Mouse (Mus musculus) neural tube, embryonic 12.5 days (tissue): ENCODE measurements at regions not wholly inside any gene's neighbourhood (a gene's known extent, or its start where the extent isn't known, plus 50 kb on each side); places are given as distances from the start of the nearest gene placed in this dataset.

ENCODE experiments used
- ATAC-seq: fragments of 200-750 bp; cut with Nextera tagmentation; 2 replicates; pipeline ENCODE4 v1.8.0; 2017; ENCODE audit warnings: low read depth, mild to moderate bottlenecking, moderate TSS enrichment, moderate library complexity; ENCODE audit not compliant: low FRiP score
- H3K27ac ChIP-seq: fragments of 300-500 bp; sonication (generic); 2 replicates; pipeline ENCODE4 v1.5.1; 2016
- H3K27me3 ChIP-seq: fragments of 300-500 bp; sonication (generic); replicated peaks from 2 replicates; pipeline ENCODE4 v1.6.1; 2016; ENCODE audit warnings: mild to moderate bottlenecking
- H3K36me3 ChIP-seq: fragments of 300-500 bp; sonication (generic); 2 replicates; pipeline ENCODE4 v1.6.1; 2016; ENCODE audit warnings: mild to moderate bottlenecking
- H3K4me1 ChIP-seq: fragments of 300-500 bp; sonication (generic); 2 replicates; pipeline ENCODE4 v1.6.1; 2016
- H3K4me2 ChIP-seq: fragments of 300-500 bp; sonication (generic); replicated peaks from 2 replicates; pipeline ENCODE4 v1.6.1; 2016; ENCODE audit warnings: mild to moderate bottlenecking
- H3K4me3 ChIP-seq: fragments of 300-500 bp; sonication (generic); 2 replicates; pipeline ENCODE4 v1.5.1; 2016
- H3K9ac ChIP-seq: fragments of 300-500 bp; sonication (generic); 2 replicates; pipeline ENCODE4 v1.6.1; 2016; ENCODE audit warnings: mild to moderate bottlenecking
- H3K9me3 ChIP-seq: fragments of 300-500 bp; sonication (generic); 2 replicates; pipeline ENCODE4 v1.6.1; 2016; ENCODE audit warnings: mild to moderate bottlenecking
- WGBS: fragments of 180-500 bp; shearing (Covaris S2); methylation state at CpG from one replicate; pipeline ENCODE4 v1.1.7; 2016; 5-methylcytosine and 5-hydroxymethylcytosine counted together

DNA sequence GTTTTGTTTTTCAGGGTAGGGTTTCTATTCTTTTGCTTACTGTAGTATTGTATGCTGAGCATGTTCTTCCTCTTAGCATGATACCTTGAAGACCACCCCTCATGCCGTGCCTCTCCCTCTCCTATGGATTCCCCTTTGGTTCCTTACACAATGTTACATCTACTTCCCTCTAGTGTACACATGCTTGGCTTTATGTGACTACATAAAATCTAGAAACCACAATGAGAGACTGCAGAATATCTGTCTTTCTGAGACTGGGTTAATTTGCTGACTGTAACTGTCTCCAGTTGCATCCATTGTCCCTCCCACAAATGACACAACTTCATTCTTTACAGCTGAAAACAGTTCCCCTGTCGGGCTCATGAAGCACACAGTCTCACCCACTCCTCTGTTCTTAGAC lies 78.8 kb upstream of the Supt20 start:
- 76% methylated on average over 2 of the region's 2 CpGs for WGBS
- no peak overlapping the region for H3K27ac ChIP-seq
- no peaks in the 10 kb centered on the region for H3K4me1 ChIP-seq
- H3K4me3 ChIP-seq, result no peak overlapping the region
- no peak for ATAC-seq
- H3K4me2 ChIP-seq, result no peak overlapping the region
- no peaks in the 10 kb centered on the region for H3K36me3 ChIP-seq
- H3K9ac ChIP-seq, result no peak overlapping the region
- no peaks in the 10 kb centered on the region for H3K27me3 ChIP-seq
- peaks cover 7% of the 10 kb centered on the region; the same call in 1 of the 2 replicates for H3K9me3 ChIP-seq

DNA sequence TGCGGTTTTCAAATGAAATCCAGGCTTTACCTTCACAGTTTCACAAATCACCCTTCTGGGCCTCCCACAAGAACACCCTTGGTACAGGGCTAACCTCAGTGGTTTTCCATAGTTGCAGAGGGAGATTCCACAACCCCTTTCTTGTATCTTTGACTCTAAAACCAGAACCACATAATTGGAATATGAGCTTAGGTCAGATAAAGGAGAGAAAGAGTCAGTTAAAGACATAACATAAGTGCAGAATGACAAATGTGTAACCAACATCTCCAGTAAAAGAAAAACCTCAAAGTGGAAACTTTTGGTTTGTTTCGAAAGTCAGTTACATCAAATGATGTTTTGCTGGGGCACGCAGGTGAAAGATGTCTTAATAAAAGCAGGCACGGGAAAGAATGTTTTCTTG lies 75.3 kb upstream of the Supt20 start:
- no peaks in the 10 kb centered on the region for H3K27me3 ChIP-seq
- WGBS, result 94% methylated on average over 4 of the region's 4 CpGs
- no peak for ATAC-seq
- no peak overlapping the region for H3K27ac ChIP-seq
- no peak overlapping the region for H3K4me3 ChIP-seq
- H3K9me3 ChIP-seq, result peaks cover 7% of the 10 kb centered on the region; the same call in 1 of the 2 replicates
- no peaks in the 10 kb centered on the region for H3K36me3 ChIP-seq
- H3K4me2 ChIP-seq, result no peak overlapping the region
- no peak overlapping the region for H3K9ac ChIP-seq
- H3K4me1 ChIP-seq, result no peaks in the 10 kb centered on the region

DNA sequence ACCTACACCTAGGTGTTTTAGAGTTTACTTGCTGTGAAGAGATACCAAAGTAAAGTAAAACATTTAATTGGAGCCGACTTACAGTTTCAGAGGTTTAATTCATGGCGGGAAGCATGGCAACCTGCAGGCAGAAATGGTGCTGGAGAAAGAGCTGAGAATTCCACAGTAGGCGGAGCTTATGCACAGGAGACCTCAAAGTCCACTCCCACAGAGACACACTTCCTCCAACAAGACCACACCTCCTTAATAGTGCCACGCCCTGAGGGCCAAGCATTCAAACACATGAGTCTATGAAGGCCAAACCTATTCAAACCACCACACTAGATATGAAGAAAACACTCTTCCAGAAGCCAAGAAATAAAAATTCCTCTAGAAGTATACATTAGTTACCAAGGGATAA lies 74.3 kb upstream of the Supt20 start:
- no peak overlapping the region for H3K4me3 ChIP-seq
- no peak overlapping the region for H3K4me2 ChIP-seq
- no peak for ATAC-seq
- no peak overlapping the region for H3K27ac ChIP-seq
- H3K9ac ChIP-seq, result no peak overlapping the region
- H3K4me1 ChIP-seq, result no peaks in the 10 kb centered on the region
- 89% methylated on average over 4 of the region's 4 CpGs for WGBS
- peaks cover 7% of the 10 kb centered on the region; the same call in 1 of the 2 replicates for H3K9me3 ChIP-seq
- H3K36me3 ChIP-seq, result no peaks in the 10 kb centered on the region
- no peaks in the 10 kb centered on the region for H3K27me3 ChIP-seq

DNA sequence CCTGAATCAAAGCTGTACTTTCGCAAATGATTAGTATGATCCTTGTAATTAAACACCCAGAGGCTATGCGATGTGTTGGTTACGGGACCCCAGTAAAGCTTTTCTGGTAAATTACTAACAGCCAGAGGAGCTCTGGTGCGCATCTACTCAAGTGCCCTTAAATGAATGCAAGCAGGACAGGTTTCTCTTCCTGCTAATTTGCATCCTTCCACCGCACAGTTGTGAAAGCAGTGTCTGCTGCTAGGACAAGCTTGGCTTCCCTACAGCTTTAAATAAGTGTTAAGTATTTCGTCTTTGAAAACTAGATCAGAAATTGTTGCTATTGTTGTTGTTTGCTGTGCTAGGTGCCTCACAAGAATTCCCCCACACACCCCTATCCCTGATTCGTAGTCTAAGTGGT lies 62.4 kb upstream of the Supt20 start:
- Histone ChIP-seq H3K4me2 (no peak overlapping the region), H3K9ac (no peak overlapping the region), H3K27ac (no peak overlapping the region), H3K4me3 (no peak overlapping the region), H3K9me3 (peaks cover 15% of the 10 kb centered on the region), H3K4me1 (no peaks in the 10 kb centered on the region), H3K27me3 (no peaks in the 10 kb centered on the region), H3K36me3 (no peaks in the 10 kb centered on the region)
- ATAC-seq, result no peak
- WGBS, result 87% methylated on average over 7 of the region's 7 CpGs

DNA sequence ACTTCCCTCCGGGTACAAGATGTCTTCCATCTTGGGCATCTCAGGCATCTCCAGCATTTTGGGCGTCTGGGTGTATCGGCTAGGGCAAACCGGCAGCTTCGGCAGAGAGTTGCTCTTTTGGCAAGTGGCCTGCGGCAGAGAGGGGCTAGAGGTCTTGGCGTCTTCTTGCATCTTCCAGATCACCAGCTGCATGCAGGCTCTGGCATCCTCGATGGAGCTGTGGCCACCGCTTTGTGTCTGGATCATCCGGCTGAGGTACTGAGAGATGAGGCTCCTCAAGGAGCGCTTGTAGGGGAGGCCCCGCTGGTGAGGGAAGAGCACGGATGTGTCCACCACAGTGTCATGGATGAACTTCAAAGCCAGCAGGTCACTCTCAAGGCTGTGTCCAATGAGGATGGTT lies 59.9 kb upstream of the Supt20 start:
- no peak overlapping the region for H3K4me2 ChIP-seq
- H3K9me3 ChIP-seq, result peaks cover 15% of the 10 kb centered on the region
- no peaks in the 10 kb centered on the region for H3K4me1 ChIP-seq
- WGBS, result 97% methylated on average over 13 of the region's 13 CpGs
- ATAC-seq, result no peak
- no peak overlapping the region for H3K9ac ChIP-seq
- H3K36me3 ChIP-seq, result no peaks in the 10 kb centered on the region
- no peak overlapping the region for H3K4me3 ChIP-seq
- no peak overlapping the region for H3K27ac ChIP-seq
- no peaks in the 10 kb centered on the region for H3K27me3 ChIP-seq

DNA sequence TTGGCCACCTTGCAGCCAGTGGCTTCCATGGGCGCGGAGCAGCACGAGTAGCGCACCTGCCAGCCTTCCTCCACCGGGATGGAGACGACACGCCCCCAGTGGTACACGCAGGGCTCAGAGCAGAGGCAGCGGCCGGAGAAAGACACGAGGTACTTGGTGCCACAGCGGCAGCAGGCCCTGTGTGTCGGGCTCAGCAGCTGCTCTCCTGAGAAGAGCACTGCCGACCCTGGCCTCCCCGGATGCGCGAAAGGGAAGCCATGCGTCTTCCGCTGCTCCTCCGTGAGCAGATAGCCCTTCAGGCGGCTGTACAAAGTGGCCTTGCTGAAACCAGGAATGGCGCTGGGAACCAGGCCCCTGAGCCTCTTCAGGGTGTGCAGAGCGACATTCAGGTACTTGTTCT lies 59.2 kb upstream of the Supt20 start:
- Histone ChIP-seq H3K9ac (no peak overlapping the region), H3K36me3 (no peaks in the 10 kb centered on the region), H3K4me3 (no peak overlapping the region), H3K4me2 (no peak overlapping the region), H3K4me1 (no peaks in the 10 kb centered on the region), H3K9me3 (peaks cover 15% of the 10 kb centered on the region), H3K27ac (no peak overlapping the region), H3K27me3 (no peaks in the 10 kb centered on the region)
- 91% methylated on average over 23 of the region's 23 CpGs for WGBS
- no peak for ATAC-seq

DNA sequence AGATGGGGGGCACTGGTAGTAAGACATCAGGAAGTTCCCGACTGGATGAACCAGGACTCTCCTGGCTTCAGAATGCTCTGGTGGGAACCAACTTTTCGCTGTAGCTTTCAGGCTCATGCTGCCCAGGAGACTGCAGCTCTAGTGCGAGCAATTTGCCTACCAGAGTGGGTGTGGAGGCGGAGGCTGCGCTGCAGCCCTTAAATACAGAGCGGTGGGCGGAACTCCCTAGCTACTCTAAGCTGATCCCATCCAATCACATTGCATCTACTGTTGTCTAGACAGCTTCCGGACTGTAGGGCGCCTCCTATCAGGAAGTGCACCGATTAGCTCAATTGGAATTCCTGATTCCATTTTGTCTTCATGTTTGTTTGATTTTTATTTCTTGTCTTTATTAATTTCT lies 58.2 kb upstream of the Supt20 start:
- ATAC-seq, result no peak
- Histone ChIP-seq H3K9me3 (peaks cover 15% of the 10 kb centered on the region), H3K4me1 (no peaks in the 10 kb centered on the region), H3K27ac (no peak overlapping the region), H3K9ac (no peak overlapping the region), H3K4me2 (no peak overlapping the region), H3K4me3 (no peak overlapping the region), H3K27me3 (no peaks in the 10 kb centered on the region), H3K36me3 (no peaks in the 10 kb centered on the region)
- WGBS, result 96% methylated on average over 10 of the region's 10 CpGs
